Mouse (Mus musculus) small intestine, adult 2 months (tissue): Measurements from ENCODE around the gene Ssu2.

ENCODE experiments used
- CTCF ChIP-seq: fragments of 200-500 bp; IDR thresholded peaks from 2 replicates; pipeline ENCODE4 v1.5.1; 2012; ENCODE audit warnings: low read depth, mild to moderate bottlenecking, control low read depth, inconsistent platforms, low read length, moderate library complexity, mixed read lengths; ENCODE audit not compliant: insufficient replicate concordance, insufficient read length; ENCODE audit errors: extremely low read depth
- POLR2A ChIP-seq: fragments of 200-500 bp; IDR thresholded peaks from 2 replicates; pipeline ENCODE4 v1.6.1; 2012; ENCODE audit warnings: low read depth, mild to moderate bottlenecking, control low read depth, inconsistent platforms, low read length, moderate library complexity

DNA sequence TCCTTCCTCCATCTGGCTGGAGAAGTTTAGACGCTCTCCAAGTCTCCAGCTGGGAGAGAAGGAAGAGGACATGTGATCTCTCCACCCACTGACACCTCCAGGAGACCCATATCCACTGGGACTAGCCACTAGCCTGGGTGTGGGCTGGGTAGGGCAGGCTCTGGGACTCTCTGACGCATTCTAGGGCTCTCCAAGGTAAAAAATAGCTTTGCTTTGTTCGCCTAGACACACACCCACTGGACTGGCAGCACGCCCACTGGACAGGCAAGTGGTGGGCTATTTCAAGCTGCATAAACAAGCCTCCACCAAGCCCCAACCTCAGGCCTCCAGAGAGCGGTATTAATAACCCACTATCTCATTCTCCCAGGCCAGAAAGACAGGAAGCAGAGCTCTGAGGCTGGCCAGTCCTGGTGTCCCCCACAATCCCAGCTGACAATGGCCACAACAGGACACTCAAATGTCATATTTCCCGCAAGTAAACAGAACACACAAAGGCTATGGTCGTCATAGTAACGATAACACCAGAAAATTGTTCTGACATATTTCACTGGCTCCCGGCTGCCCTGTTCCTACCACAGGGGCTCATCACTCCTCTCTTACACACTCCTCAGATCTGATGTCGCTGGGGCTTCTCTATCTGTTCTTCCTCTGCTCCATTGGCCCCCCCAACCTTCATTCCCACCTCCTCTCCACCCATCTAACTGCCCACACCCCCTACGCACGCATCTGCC, 14.3 kb upstream of the Ssu2 start:
- TF ChIP-seq CTCF (no peak), POLR2A (no peak)
